Mouse (Mus musculus) layer of hippocampus, postnatal 25 days (tissue): Measurements from ENCODE around the gene Gm4788. TPM values are rescaled to one million over a fixed set of nuclear protein-coding genes. Genes with fewer than 3 reads are reported as not detected.
"Not testable (repeated sequence)": the region's sequence is repeated elsewhere in the genome, so short reads cannot be mapped to it uniquely, and the experiment has no call there.

Experiments used
- DNase-seq, 2 experiments: peaks; one replicate each; pipeline ENCODE4 v3.0.0; 2022; ENCODE audit warnings: mixed read lengths in 2 of 2, low spot score in 1 of 2; ENCODE audit errors: extremely low spot score in 1 of 2
- total RNA-seq, 2 experiments: library from RNA; stranded (reverse); gene quantifications; 2 replicates each; pipeline ENCODE4 v1.2.3; 2021

Gene Gm4788
- under 1 TPM in 1 of 2 experiments, not detected in 1; 0.10 TPM for total RNA-seq

- no peak for DNase-seq
Measured at GRCm38 (mm10) chr1:139781143-139781542, at the start of gene Gm4788. Gm4788 (minus strand) TSS chr1:139781243.

- DNase-seq: no peak
Measured at GRCm38 (mm10) chr1:139808594-139808993, 27.6 kb upstream of the Gm4788 start.

GRCm38 (mm10) chr1:139769913-139770312 is 11.1 kb downstream of the Gm4788 start:
- not testable (repeated sequence) for DNase-seq

- DNase-seq: not testable (repeated sequence)
Measured at GRCm38 (mm10) chr1:139716681-139717080, 64.4 kb downstream of the Gm4788 start.

- not testable (repeated sequence) for DNase-seq
Measured at GRCm38 (mm10) chr1:139716249-139716648, 64.8 kb downstream of the Gm4788 start.

GRCm38 (mm10) chr1:139649921-139650320 is 131.1 kb downstream of the Gm4788 start:
- DNase-seq: not testable (repeated sequence)

Other genes starting within 250 kb of the Gm4788 start
- not detected for gene Cfhr1, start 221.0 kb downstream of the Gm4788 start, total RNA-seq
- under 1 TPM in 1 of 2 experiments, not detected in 1; 0.22 TPM for gene Cfhr2, start 77.5 kb upstream of the Gm4788 start, total RNA-seq